Mouse (Mus musculus) cerebellum, adult (tissue): ENCODE results near the gene Natd1.

Experiments used
- ATAC-seq: cut with Nextera tagmentation; 2 replicates; pipeline ENCODE4 v1.9.2; 2017; ENCODE audit warnings: mild to moderate bottlenecking, moderate library complexity, mixed read lengths; ENCODE audit not compliant: insufficient number of reproducible peaks, low FRiP score, low TSS enrichment

The Natd1 gene

DNA sequence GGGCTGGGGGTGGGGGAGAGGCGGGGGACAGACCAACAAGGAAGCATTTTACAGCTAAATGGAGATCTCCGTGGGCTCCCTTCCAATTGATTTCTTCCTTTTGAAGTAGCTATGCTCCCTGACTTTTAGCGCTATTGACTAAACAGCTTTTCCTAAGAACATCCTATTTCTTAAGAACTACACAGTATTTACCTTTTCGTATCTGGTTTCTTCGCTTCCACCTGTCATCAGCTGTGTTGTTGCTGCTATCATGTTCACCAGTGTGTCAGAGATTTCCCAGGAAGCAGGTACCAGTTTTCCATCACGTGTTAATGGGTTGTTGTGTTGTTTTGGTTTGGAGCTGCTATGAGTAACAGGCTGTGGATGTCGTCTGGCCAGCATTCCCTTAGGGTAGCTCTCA lies at the start of gene Natd1:
TSS of gene Natd1 (minus strand) at position 260 of the 400 bp plus-strand sequence.
- no peak for ATAC-seq

DNA sequence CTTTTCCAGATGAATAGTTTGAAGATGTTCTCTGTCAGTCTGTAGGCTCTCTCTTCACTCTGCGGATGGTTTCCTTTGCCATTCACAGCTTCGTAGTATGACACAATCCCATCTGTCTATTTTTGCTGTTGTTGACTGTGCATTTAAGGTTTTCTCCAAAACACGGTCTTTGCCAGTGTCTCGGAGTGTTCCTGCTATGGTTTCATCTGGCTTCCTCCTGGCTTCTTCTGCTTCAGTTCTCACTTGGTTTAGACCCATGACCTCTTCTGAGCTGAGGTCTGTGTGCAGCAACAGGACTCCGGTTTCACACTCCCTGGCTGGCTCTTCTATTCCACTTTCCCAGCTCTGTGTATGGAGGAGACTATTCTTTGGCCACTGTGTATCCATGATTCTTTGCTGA lies 48.2 kb upstream of the Natd1 start:
- ATAC-seq = no peak

DNA sequence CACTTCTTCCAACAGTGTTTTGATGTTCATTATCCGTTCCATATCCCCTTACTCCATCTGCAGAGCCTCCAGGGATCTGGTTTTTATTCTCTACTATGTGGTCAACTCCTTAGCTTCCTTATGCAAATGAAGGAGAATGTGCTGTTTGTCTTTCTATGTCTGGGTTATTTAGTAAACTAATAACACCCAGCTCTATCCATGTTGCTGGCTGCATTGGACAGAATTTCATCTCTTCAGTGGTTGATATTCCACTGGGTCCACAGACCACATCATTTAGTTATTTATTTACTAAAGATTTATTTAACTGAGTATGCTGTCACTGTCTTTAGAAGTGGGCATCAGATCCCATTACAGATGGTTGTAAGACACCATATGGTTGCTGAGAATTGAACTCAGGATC lies 46.6 kb upstream of the Natd1 start:
- ATAC-seq = no peak

DNA sequence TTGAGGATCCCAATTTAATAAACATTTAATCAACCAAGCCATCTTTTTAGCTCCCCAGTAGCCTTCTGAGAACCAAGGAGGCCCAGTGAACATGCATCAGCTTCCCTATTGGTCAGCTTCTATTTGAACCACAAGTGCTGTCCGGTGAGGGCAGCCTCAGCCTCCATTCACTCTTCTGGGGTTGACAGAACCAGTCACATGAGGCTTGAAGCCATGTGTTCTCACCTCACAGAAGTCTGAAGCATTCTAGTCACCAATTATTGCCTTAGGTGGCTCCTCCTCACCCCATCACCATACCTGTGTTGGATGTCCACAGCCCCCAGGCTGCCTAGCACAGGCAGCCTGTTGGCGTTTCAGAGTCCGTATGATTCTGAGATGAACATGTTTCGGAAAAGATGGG lies 44.4 kb upstream of the Natd1 start:
- ATAC-seq = no peak

DNA sequence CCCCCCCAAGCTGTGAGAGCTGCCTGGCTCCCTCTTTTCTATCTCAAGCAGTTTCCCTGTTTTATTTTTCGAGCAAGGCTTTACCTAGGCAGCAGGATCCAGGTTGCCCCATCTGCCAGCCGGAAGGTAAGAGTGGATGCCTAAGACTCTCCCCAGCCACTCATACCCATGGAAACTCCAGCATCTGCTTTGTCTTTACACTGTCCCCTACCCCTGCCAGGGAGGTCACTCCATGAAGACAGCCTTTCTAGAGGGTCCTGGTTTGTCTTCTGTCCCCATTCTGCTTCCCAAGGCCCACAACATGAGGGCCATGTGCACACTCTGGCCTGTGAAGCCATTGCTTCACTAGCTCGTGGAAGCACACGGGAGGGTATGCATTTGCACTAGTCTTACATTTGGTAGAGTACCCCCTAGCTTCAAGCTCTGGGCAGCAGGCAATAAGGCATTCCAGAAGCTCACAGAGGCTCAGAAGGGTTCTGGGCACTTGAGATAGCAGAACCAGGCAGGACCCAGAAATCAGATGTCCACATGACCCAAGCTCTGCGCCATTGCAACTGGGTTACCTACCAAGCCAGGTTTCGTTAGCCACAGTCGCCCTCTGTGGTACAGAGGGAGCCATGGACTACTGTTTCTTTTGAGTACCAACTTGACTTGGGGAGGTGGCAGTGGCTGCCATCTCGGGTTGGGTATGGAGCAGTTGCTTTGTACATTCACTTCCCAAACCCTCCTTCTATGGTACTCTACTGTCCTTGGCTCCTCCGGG lies 41.3 kb upstream of the Natd1 start:
- ATAC-seq = no peak

DNA sequence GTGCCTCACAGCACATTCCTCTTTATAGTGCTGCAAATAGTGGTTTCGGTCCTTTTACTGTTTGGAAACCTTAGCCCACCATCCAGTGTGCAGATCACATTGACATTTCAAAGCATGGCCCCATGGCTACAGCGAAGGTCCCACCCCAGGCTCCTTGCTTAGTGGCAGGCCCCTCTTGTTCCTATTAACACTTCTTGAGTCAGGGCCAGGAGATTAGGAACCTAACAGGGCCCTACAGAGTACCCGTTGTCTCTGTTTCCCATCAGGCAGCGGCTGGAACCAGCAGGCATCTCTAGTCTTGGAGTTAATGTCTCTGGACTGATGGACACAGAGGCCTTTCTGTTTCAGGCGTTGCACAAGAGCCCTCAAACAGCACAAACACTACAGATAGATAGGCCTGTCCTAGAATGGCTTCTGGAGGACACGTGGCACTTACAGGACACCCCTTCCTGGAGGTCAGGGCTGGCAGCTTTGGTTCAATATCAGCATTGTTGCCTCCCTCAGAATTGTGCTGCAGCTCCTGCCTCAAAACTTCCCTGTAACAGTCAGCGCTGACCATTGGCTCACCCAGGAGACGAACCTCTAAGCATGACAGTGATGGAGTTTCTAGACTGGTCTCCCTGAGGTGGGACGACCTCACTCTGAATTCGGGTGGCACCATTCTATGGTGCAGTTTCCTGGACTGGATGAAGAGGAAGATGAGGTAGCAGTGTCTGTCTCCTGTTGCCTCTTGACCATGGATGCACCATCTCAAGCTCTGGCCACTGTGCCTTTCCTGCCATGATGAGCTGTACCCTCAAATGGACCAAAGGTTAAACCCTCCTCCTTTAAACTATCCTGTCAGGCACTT lies 39.9 kb upstream of the Natd1 start:
- ATAC-seq = peak; percentile 17; the same call in 1 of the 2 replicates

DNA sequence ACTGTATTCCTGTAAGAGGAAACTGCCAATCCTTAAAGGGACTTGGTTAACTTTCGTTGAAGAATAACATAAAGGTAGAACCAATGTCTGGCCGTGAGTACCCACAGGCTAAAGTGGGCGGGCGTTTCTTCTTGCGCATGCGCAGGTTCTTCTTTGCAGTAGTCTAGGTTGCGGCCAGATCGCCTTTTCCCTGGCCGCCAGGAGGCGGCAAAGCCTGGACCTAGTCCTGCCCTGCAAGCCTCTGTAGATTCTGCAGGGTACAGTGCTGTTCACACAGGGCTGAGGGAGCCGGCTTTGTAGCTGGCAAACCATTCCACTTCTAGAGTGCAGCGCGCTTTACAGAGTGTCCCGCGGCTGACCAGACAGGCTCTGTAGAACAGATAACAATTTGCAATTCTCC lies 39.3 kb upstream of the Natd1 start:
- peak; percentile 90 for ATAC-seq

DNA sequence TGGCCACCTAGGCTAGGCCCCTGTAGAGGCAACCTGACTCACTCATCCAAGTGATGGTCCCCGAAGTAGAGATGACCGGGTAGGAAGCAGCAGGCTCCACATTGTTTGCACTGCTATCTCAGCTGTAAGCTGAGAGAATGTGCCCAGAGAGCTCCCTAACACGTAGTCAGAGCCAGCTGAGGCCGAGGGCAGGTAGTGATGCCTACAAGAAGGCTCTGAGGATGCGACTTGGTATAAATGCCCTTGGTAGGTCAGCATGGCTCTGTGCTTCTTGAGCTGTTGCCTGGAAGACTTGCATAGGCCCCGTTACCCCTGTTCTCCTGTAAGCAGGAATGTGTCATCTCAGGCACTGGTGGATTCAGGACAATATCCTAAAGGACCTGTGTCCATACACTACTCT lies 38.4 kb upstream of the Natd1 start:
- no peak for ATAC-seq

DNA sequence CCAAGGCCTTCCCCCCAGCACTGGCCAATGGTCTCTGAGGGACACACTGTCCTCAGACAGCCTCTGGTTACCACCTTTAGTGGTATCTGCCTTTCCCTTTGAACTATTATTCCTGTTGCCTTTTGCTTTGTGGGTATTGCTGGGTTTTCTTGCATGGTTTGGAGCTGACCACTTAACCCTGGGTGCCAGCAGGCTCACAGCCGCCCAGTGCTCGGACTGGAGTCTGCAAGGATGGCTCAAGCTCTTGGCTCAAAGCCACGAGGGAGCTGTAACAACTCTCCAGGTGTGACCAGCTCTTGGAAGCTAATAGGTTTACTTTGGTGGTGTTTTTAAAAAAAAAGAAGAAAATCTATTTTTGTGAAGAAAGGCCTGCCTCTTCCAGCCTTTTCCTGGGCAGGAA lies 37.8 kb upstream of the Natd1 start:
- ATAC-seq = no peak

DNA sequence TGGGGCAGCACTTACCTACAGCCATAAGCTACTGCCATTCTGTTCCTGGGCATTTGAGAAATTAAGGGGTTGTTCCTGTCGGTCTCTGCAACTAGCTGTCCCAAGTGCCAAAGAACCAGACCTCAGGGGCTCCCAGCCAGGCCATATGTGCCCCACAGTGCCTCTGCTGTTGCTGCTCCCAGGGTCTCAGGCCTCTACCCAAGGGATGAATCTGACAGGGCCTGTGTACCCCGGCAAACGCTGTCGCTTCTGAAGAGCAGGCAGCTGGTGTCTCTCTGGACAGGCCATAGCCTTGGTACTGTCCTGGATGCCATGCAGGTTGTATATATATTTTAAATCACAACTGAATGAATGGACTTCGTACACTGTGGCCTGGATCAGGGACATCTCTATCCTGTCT lies 37.3 kb upstream of the Natd1 start:
- no peak for ATAC-seq

DNA sequence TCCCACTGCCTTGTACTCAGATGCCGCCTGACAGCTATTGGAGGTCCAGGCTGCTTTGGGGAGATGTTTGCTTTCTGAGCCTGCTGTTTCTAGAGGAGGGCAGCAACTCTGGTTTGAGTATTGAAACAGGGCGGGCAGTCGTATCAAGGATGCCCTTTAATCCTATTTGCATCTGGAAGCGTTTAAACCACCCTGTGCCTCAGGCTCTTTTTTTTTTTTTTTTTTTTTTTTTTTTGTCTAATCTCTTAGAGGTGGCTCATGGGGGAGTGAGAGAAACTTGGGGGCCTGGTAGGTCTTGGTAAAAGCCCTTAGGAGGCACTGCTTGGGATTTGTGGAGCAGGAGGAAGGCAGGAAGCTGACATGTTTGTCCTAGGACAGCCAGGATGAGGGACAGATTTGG lies 30.5 kb upstream of the Natd1 start:
- ATAC-seq = no peak

DNA sequence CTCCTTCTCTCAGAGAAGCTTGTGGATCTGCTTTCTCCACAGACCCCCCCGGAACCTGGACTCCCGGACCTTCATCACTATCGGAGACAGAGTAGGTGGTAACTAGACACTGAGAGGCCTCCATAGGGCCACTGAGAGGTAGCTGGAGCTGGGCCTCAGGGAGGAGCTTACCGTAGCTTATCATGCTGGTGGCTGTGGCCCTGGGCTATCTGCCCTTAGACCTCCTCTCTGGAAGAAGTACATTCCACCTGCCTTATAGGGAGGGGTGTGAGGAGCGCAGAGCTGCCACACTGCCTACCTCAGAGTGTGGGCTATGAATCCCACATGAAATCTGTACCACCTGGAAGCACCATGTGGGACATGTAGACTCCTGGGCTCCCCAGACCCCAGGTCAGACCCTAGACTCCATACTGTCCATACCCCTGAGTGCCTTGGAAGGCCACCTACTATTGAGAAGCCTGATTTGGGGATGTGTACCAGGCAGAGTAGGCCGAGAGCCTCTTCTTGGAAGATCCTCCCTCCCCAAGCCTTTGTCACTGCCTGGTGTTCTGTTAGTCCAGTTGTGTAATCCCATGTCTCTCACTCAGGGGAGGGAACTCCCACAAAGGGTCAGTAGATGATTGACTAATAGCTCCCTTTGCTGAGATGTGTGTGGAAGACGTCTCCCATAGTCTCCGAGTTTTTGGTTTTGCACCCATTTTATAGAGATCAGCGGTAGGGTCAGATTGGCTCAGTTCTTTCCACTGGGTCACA lies 27.9 kb upstream of the Natd1 start:
- ATAC-seq = no peak

DNA sequence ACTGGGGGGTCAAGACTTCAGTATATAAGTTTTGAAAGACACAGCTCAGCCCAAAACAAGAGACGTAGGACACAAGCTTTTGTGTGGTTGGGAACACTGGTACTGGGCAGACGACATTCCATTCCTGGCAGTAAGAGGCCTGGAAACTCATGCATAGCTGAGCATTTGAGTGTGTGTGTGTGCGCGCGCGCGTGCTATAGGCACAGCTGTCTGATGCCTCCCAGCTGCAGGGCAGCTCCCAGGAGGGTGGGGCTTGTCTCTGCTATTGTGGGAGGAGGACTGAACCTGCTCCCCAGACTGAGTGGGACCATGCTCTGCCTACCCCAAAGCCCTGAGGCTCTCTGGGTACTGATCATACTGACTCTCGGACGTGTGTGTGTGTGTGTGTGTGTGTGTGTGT lies 26.8 kb upstream of the Natd1 start:
- no peak for ATAC-seq

DNA sequence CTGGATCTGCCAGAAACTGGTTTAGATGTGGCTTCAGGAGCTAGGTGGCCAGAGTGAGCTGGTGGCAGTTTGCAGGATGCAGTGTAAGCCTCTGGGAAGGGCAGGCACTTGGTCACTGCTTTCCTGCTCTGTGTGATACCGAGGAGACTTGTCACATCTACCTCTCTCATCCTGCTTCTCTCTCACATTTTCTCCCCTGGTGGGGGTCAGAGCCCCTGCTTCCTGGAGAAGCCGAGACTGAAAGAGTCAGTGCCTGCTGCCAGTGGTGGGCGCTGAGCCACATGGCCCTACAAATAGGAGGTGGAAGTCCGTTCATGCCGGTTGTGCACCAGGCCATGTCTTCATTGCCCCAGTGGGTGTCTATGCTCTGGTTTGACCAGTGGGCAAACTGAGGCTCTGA lies 26.0 kb upstream of the Natd1 start:
- no peak for ATAC-seq

DNA sequence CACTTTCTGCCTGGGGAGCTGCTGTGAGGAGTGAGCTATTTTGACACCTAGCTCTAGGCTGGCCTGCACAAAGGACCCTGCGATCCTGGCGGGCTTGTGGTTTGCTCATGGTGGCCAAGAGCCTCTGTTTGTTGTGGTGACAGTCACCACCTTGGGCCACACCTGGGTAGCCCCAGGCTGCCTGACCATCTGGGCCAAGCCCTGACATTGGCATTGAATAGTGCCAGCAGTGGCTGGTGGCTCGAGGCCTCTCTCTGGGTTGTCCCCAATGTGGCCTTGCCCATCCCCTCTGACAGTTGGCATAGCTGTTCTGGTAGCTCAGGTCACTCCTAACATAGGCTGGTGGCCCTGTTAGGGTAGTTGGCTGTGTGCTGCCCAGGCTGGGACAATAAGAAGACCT lies 24.9 kb upstream of the Natd1 start:
- no peak for ATAC-seq

DNA sequence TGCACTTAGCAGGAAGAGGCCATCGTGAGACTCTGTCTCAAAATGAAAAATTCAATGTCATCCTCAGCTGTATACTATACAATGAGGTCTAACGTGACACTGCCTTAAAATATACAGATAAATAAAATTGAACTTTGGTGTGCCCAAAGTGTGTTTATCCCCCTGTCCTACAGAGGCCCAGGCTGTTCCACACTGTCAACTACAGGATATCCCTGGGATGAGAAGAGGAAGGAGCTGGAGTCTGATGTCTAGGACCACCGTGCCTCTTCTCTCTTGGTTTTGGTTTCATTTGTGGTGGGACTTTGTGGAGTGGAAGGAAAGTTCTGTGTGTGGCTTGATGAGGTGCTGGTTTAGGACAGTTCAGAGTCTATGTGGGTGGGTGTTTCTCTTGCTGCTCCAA lies 23.1 kb upstream of the Natd1 start:
- ATAC-seq = no peak

DNA sequence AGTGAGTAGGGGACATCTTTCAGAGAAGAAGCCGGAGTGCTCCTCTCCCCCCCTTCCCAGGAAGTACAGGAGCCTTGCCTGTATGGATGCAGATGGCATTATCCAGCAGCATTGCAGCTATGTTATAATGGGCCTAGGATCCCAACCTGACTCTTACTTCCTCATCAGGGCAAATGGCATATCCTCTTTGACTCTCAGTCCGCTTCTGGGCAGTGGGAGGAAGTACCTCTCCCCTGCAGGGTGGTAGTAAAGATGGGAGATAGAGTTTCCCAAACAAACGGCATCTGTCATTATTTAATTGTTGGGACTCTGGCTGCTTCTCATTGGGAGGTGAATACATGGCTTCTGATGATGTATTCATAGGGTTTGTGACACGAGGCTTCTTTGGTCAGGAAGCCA lies 21.4 kb upstream of the Natd1 start:
- no peak for ATAC-seq

DNA sequence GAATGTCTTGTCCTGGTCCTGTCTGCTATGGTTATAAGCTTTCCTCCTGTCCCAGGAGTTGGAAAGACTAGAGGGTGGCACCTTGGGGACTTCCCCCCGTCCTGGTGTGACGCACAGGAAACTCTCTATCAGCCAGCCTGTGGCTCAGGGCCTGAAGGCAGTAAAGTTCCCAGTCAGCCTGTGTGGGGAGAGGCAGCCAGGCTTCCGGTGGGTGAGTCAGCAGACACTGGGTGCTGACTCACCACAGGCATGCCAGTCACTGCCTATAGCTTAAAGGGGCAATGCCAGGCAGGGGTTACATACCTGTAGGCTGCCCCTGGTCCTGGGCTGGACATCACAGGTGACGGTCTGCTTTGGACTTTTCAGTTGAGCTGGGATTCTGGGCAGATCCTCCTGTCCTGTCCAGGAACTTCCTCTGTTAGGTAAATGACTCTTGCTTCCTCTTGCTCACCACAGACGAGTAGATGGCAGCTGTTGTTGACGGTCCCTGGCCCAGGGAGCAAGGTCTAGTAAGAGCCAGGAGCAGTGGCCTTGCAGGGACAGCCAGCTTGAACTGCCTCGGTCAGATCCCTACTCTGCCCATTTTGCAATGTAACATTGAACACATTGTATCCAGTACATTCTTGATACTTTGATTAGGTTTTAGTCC lies 20.9 kb upstream of the Natd1 start:
- no peak for ATAC-seq

DNA sequence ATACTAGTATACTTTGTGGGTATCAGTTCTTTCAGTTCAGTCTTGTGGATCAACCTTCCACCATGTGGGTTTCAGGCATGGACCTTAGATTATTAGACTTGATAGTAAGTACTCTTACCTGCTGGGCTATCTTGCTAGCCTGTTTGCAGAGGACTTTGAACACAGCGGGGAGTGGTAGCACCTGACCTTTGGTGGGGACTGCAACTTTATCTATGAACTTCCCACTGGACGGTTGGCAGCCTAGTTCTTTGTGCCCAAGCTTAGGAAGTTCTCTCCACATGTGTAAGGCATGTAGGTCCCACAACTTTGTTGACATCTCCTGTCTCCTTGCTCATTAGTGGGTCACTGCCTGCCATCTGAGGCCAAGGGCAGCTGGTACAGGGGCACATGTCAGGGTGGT lies 20.2 kb upstream of the Natd1 start:
- no peak for ATAC-seq

DNA sequence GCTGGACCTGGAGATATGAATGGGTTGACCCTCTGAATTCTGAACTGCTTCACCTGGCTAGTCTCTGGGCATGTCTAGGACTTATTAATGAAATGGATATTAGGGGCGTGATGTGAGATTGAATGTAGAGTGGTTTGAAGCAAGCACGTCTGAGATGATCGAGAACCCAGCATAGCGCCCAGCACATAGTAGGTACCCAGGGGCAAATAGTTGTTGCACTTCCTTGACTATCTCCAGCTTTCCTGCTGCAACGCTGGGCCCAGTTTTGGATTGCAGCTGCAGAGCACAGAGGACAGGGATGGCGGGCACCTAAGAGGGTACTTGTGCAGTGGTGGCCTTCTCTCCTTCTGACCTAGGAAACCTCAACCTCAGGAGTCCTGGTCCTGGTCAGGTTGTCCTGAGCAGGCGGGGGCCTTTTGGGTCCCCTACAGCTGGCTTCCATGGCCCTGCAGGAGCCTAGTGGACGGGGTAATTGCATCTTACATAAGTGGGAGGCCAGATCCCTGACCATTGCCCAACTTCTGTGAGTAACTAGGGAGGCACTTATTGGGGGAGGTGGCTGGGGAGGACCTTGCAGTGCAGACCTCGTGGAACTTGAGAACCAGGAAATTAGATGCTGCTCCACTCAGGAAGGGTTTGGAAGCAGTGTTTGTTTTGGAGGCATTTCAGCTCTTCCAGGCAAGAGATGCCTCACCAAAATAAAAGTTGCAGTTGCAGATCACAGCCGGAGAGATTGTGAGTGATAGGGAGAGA lies 18.8 kb upstream of the Natd1 start:
- no peak for ATAC-seq
